Mouse (Mus musculus) lung, postnatal 0 days (tissue): ENCODE measurements around the gene Pigm.

ENCODE experiments used
- CTCF ChIP-seq: IDR thresholded peaks from 2 replicates; pipeline ENCODE4 v1.5.1; 2016; ENCODE audit warnings: antibody characterized with exemption, mild to moderate bottlenecking
- EP300 ChIP-seq: IDR thresholded peaks from 2 replicates; pipeline ENCODE4 v1.6.1; 2016; ENCODE audit warnings: antibody characterized with exemption, mild to moderate bottlenecking, control low read depth

DNA sequence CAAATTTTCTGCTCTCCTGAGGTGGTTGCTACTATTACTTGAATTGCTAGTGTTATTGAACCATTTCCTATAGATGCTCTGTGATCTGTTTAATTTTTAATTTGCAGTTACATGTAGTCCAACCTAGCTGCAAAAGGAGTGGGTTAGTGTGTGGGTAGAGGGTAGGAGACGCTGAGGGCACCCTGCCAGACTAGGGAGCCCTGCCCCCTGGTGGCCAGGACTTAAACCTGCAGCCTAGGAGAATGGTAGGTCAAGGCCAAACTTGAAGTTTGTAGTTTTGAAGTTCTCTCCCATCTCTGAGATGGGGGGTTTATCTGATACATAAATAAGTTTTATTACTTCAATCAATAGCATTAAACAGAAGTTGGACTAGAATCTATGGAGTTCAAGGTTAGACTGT is 18.8 kb upstream of the Pigm start:
- TF ChIP-seq CTCF (peak; percentile 93), EP300 (no peak)
